Mouse (Mus musculus): Measurements from ENCODE around the gene Auts2.

- no peak for TF ChIP-seq POLR2A (IDR thresholded peaks at IDR 0.05; ENCODE audit: borderline replicate concordance, insufficient read depth, low read length)
- TF ChIP-seq CTCF (IDR thresholded peaks at IDR 0.05; ENCODE audit: borderline replicate concordance, insufficient read depth, low read depth, low read length) = no peak
Measured at GRCm38 (mm10) chr5:131644331-131644730, 898.8 kb downstream of the Auts2 start.

Measured in cerebellum, adult 2 months (tissue).